Mouse (Mus musculus): ENCODE measurements around the gene Col5a2. TPM values are rescaled to one million over a fixed set of nuclear protein-coding genes. Genes with fewer than 3 reads are reported as not detected.
"Not testable (repeated sequence)": the region's sequence is repeated elsewhere in the genome, so short reads cannot be mapped to it uniquely, and the experiment has no call there.

The Col5a2 gene
- polyA plus RNA-seq, 1 experiment from 2014 or later = 26.9 TPM

DNA sequence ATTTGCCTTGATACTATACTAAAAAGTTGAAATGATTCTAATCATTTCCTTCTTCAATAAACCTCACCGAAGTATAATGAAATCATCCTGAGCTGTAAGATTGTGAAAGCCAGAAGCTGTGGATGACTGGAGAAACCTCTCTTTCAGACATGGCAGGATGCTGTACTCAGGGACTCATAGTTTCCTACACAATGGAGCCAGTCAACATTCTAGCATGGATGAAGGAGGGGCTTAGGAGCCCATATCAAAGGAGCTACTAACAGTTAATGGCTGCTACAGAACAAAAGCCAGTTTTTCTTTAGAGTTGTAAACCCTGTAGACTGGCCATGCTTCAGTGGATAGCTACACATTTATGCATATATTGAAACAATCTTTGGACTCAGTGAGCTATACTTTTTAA is 12.6 kb downstream of the Col5a2 start:
- no peaks in the 10 kb centered on the region for H3K9me3 ChIP-seq
- no peak overlapping the region for H3K4me3 ChIP-seq
- no peaks in the 10 kb centered on the region for H3K27me3 ChIP-seq (replicated peaks)
- 84% methylated on average over 1 of the region's 1 CpGs for WGBS
- no peak overlapping the region for H3K27ac ChIP-seq
- ATAC-seq (ENCODE audit: low FRiP score, low read depth) = no peak
- H3K36me3 ChIP-seq = no peaks in the 10 kb centered on the region
- H3K9ac ChIP-seq = no peak overlapping the region
- no peaks in the 10 kb centered on the region for H3K4me1 ChIP-seq
- H3K4me2 ChIP-seq (replicated peaks) = no peak overlapping the region

DNA sequence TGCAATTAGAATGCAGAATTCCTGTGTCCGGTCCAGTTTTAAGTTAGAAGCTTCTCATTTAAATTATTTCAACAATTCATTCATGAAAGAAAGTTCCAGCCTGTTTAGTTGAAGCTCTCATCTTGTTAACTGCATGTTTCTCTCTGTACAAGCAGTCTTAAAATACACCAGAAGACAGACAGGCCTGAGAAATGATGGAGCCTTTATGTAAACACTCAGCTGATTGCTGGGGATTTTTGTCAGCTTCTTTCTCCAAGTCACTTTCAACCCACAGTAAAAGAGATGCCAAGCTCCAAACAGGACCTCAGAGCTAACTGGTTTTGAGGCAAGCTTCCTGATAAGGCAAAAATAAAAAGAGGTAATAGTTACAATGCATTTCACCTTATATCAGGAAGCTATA is 14.8 kb downstream of the Col5a2 start:
- H3K9ac ChIP-seq = no peak overlapping the region
- H3K27me3 ChIP-seq (replicated peaks) = no peaks in the 10 kb centered on the region
- no peaks in the 10 kb centered on the region for H3K36me3 ChIP-seq
- no peak for ATAC-seq (ENCODE audit: low FRiP score, low read depth)
- no peaks in the 10 kb centered on the region for H3K9me3 ChIP-seq
- WGBS = 98% methylated on average over 1 of the region's 1 CpGs
- no peak overlapping the region for H3K27ac ChIP-seq
- no peak overlapping the region for H3K4me3 ChIP-seq
- H3K4me2 ChIP-seq (replicated peaks) = no peak overlapping the region
- H3K4me1 ChIP-seq = no peaks in the 10 kb centered on the region

DNA sequence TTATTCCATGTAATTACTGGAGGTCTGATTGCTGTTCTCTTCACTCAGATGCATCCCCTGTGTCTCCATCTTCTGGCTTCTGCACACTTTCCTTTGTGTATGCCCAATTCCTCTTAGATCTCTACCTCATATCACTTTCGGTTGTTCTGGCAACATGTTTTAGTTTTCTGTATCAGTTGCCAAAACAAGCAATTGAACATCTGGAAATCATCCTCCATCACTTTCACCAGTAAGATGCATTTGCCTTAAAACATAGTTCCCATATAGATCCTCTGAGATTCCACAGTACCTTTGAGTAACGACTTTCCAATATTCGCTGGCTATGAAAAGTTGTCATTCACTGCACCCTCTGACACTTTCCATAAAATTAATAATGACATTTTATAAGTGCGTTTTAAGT is 20.1 kb downstream of the Col5a2 start:
- no peak overlapping the region for H3K9ac ChIP-seq
- ATAC-seq (ENCODE audit: low FRiP score, low read depth) = no peak
- H3K27ac ChIP-seq = no peak overlapping the region
- no peak overlapping the region for H3K4me2 ChIP-seq (replicated peaks)
- no peaks in the 10 kb centered on the region for H3K9me3 ChIP-seq
- H3K4me3 ChIP-seq = no peak overlapping the region
- no peaks in the 10 kb centered on the region for H3K36me3 ChIP-seq
- WGBS = 91% methylated on average over 4 of the region's 4 CpGs
- H3K27me3 ChIP-seq (replicated peaks) = no peaks in the 10 kb centered on the region
- H3K4me1 ChIP-seq = no peaks in the 10 kb centered on the region

DNA sequence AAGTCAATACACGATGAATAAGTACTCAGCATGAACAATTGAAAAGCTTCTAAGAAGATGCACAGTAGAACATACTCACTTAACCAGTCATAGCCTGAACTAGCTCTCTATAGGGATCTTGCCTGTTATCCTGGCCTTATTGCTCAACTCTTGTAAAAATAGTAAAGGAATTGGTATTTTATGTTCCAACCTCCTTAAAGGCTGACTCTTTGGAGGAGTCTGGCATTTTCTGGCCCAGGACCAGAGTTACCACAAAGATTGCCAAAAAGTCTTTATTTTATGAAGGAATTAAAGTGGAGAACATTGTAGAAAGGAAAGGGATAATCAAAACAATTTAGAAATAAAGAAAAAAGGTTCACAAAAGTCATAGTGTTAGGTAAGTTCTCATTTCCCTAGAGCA is 21.2 kb downstream of the Col5a2 start:
- Histone ChIP-seq H3K27ac (no peak overlapping the region), H3K9me3 (no peaks in the 10 kb centered on the region), H3K4me3 (no peak overlapping the region), H3K4me2 (replicated peaks) (no peak overlapping the region), H3K4me1 (no peaks in the 10 kb centered on the region), H3K27me3 (replicated peaks) (no peaks in the 10 kb centered on the region), H3K36me3 (no peaks in the 10 kb centered on the region), H3K9ac (no peak overlapping the region)
- no peak for ATAC-seq (ENCODE audit: low FRiP score, low read depth)
- 91% methylated on average over 1 of the region's 1 CpGs for WGBS

GRCm38 (mm10) chr1:45479087-45479486 is 24.0 kb downstream of the Col5a2 start:
- Histone ChIP-seq H3K27ac (no peak overlapping the region), H3K9me3 (no peaks in the 10 kb centered on the region), H3K36me3 (no peaks in the 10 kb centered on the region), H3K9ac (no peak overlapping the region), H3K4me3 (no peak overlapping the region), H3K4me2 (replicated peaks) (no peak overlapping the region), H3K27me3 (replicated peaks) (no peaks in the 10 kb centered on the region), H3K4me1 (no peaks in the 10 kb centered on the region)
- ATAC-seq (ENCODE audit: low FRiP score, low read depth) = no peak

GRCm38 (mm10) chr1:45472751-45473150 is 30.3 kb downstream of the Col5a2 start:
- H3K4me2 ChIP-seq (replicated peaks) = no peak overlapping the region
- no peaks in the 10 kb centered on the region for H3K4me1 ChIP-seq
- no peaks in the 10 kb centered on the region for H3K9me3 ChIP-seq
- WGBS = 55% methylated on average over 4 of the region's 4 CpGs
- no peak for ATAC-seq (ENCODE audit: low FRiP score, low read depth)
- H3K27me3 ChIP-seq (replicated peaks) = no peaks in the 10 kb centered on the region
- H3K9ac ChIP-seq = no peak overlapping the region
- H3K4me3 ChIP-seq = no peak overlapping the region
- H3K27ac ChIP-seq = no peak overlapping the region
- no peaks in the 10 kb centered on the region for H3K36me3 ChIP-seq

DNA sequence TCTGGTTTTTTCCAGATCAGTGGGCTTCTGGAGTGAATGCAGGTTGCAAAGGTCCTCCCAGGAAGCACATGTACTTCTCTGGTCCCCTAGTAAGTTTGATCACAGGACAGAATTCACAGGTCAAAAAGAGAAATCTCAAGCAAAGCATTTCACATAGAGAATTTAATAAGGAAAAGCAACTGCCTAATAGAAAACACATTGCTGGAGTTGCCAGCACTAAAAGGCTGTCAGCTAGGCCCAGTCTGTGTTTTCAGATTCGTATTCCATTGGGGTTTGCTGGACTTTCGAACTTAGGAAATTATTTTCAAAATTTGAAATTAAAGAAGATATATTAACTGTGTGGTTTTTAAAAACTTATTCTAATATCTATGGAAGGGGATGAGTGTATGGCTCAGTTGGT is 42.3 kb downstream of the Col5a2 start:
- Histone ChIP-seq H3K4me3 (no peak overlapping the region), H3K9me3 (no peaks in the 10 kb centered on the region), H3K27ac (no peak overlapping the region), H3K4me1 (no peaks in the 10 kb centered on the region), H3K9ac (no peak overlapping the region), H3K27me3 (replicated peaks) (no peaks in the 10 kb centered on the region), H3K36me3 (no peaks in the 10 kb centered on the region), H3K4me2 (replicated peaks) (no peak overlapping the region)
- 86% methylated on average over 2 of the region's 2 CpGs for WGBS
- ATAC-seq (ENCODE audit: low FRiP score, low read depth) = no peak

DNA sequence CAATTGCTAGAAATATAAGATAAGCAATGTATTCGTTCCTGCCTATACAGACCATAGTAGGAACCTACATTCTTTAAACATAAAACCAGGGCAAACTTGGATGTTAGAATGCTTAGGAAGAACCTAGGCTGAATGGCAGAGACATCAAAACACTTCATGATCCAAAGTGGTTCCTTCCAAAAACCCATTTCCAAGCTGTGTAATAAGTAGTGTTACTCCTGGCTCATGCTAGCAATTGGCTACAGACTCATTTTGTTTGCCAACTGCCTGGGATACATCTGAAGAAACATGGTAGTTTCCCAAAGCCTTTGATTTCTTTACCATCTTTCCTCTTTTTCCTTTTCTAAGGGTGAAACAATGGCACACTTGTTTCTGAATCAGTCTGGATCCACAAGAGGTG is 47.3 kb downstream of the Col5a2 start:
- Histone ChIP-seq H3K9ac (no peak overlapping the region), H3K27ac (no peak overlapping the region), H3K36me3 (no peaks in the 10 kb centered on the region), H3K4me3 (no peak overlapping the region), H3K27me3 (replicated peaks) (no peaks in the 10 kb centered on the region), H3K4me1 (no peaks in the 10 kb centered on the region), H3K4me2 (replicated peaks) (no peak overlapping the region), H3K9me3 (no peaks in the 10 kb centered on the region)
- no peak for ATAC-seq (ENCODE audit: low FRiP score, low read depth)
- 100% methylated on average over 1 of the region's 1 CpGs for WGBS

DNA sequence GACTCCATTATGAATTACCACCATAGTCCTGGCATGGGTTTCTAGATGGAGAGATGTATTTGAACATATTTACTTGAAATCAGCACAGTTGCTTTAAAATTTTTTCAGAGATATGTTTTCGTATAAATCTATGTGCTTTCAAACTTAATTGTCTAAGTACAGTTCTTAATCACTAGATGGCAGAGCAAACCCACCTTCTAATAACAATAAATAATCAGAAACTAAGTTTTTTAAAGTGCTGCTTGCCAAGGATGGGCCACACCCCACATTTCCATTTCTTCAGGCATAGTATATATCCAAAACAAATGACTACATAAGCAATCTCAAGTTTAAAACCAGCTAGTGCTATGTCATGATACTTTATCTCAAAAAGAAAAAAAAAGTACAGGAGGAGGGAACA is 54.2 kb downstream of the Col5a2 start:
- Histone ChIP-seq H3K4me1 (no peaks in the 10 kb centered on the region), H3K27me3 (replicated peaks) (no peaks in the 10 kb centered on the region), H3K27ac (no peak overlapping the region), H3K9me3 (no peaks in the 10 kb centered on the region), H3K4me3 (no peak overlapping the region), H3K36me3 (no peaks in the 10 kb centered on the region), H3K9ac (no peak overlapping the region), H3K4me2 (replicated peaks) (no peak overlapping the region)
- 96% methylated on average over 1 of the region's 1 CpGs for WGBS
- no peak for ATAC-seq (ENCODE audit: low FRiP score, low read depth)

GRCm38 (mm10) chr1:45431922-45432321 is 71.2 kb downstream of the Col5a2 start:
- H3K27ac ChIP-seq = no peak overlapping the region
- no peak overlapping the region for H3K4me2 ChIP-seq (replicated peaks)
- no peak overlapping the region for H3K9ac ChIP-seq
- WGBS = 27% methylated on average over 3 of the region's 3 CpGs
- H3K36me3 ChIP-seq = no peaks in the 10 kb centered on the region
- H3K9me3 ChIP-seq = no peaks in the 10 kb centered on the region
- no peak overlapping the region for H3K4me3 ChIP-seq
- no peaks in the 10 kb centered on the region for H3K27me3 ChIP-seq (replicated peaks)
- H3K4me1 ChIP-seq = no peaks in the 10 kb centered on the region
- peak; percentile 86 for ATAC-seq (ENCODE audit: low FRiP score, low read depth)

- H3K9ac ChIP-seq = no peak overlapping the region
- H3K27ac ChIP-seq = no peak overlapping the region
- H3K36me3 ChIP-seq = no peaks in the 10 kb centered on the region
- WGBS = 88% methylated on average over 4 of the region's 4 CpGs
- H3K27me3 ChIP-seq (replicated peaks) = no peaks in the 10 kb centered on the region
- no peak overlapping the region for H3K4me3 ChIP-seq
- H3K4me1 ChIP-seq = no peaks in the 10 kb centered on the region
- no peak for ATAC-seq (ENCODE audit: low FRiP score, low read depth)
- H3K4me2 ChIP-seq (replicated peaks) = no peak overlapping the region
- no peaks in the 10 kb centered on the region for H3K9me3 ChIP-seq
These were observed 72.6 kb downstream of the Col5a2 start for GRCm38 (mm10) chr1:45430520-45430919.

DNA sequence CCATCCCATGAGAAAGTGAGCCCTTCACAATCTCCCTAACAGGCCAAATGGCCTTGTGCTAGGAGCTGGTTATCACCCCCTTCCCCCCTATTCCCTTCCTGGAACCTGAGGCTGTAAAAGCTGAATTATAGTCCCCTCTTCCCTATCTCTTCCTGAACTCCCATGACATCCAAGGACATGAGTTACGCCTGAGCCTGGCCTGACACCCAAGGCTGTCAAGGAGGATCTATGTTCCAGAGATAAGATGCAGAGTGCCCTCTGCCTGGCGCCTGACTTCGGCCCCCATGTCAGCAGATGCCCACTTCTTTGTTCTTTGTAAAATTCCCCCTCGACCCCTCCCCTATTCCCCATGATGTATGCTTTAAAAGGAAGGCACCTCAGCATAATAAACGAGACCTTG is 73.9 kb downstream of the Col5a2 start:
- WGBS = 82% methylated on average over 5 of the region's 5 CpGs
- H3K36me3 ChIP-seq; ATAC-seq (ENCODE audit: low FRiP score, low read depth): not testable (repeated sequence)

GRCm38 (mm10) chr1:45423915-45424314 is 79.2 kb downstream of the Col5a2 start:
- no peaks in the 10 kb centered on the region for H3K9me3 ChIP-seq
- no peaks in the 10 kb centered on the region for H3K27me3 ChIP-seq (replicated peaks)
- no peaks in the 10 kb centered on the region for H3K4me1 ChIP-seq
- H3K36me3 ChIP-seq = no peaks in the 10 kb centered on the region
- no peak overlapping the region for H3K9ac ChIP-seq
- H3K4me3 ChIP-seq = no peak overlapping the region
- no peak for ATAC-seq (ENCODE audit: low FRiP score, low read depth)
- no peak overlapping the region for H3K27ac ChIP-seq
- no peak overlapping the region for H3K4me2 ChIP-seq (replicated peaks)
- 91% methylated on average over 5 of the region's 5 CpGs for WGBS

More for the DNA sequence above, 73.9 kb downstream of the Col5a2 start:
- not testable (repeated sequence) for H3K4me3 ChIP-seq; H3K9me3 ChIP-seq; H3K27me3 ChIP-seq (replicated peaks); H3K27ac ChIP-seq; H3K9ac ChIP-seq; H3K4me1 ChIP-seq; H3K4me2 ChIP-seq (replicated peaks)

GRCm38 (mm10) chr1:45420554-45420953 is 82.5 kb downstream of the Col5a2 start:
- no peaks in the 10 kb centered on the region for H3K9me3 ChIP-seq
- H3K4me2 ChIP-seq (replicated peaks) = no peak overlapping the region
- H3K27me3 ChIP-seq (replicated peaks) = no peaks in the 10 kb centered on the region
- H3K36me3 ChIP-seq = no peaks in the 10 kb centered on the region
- no peak overlapping the region for H3K9ac ChIP-seq
- no peak overlapping the region for H3K27ac ChIP-seq
- no peak overlapping the region for H3K4me3 ChIP-seq
- H3K4me1 ChIP-seq = no peaks in the 10 kb centered on the region
- ATAC-seq (ENCODE audit: low FRiP score, low read depth) = no peak
